Mouse (Mus musculus): Measurements from ENCODE around the gene Shb.

Shb gene

DNA sequence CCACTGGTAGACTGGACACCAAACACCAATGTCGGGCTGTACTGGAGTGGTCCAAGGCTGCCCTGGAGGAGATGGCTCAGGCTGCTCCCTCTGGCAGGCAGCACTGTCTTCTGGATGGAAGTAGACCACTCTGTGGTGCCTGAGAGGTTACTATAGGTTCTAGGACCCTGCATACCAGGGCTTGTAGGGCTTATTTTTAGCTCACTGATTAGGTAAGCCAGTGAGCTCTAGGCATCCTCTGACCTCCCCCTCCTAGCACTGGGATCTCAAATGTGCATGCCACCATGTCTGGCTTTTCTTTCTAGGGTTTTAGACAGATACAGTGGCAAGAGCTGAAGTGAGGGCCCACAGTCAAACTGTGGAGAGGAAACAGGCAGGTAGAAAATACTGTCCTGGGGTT, 24.8 kb downstream of the Shb start:
- in situ Hi-C loops (cut with MboI; ENCODE audit: unreplicated experiment in 2 of 2), result no loop called here

DNA sequence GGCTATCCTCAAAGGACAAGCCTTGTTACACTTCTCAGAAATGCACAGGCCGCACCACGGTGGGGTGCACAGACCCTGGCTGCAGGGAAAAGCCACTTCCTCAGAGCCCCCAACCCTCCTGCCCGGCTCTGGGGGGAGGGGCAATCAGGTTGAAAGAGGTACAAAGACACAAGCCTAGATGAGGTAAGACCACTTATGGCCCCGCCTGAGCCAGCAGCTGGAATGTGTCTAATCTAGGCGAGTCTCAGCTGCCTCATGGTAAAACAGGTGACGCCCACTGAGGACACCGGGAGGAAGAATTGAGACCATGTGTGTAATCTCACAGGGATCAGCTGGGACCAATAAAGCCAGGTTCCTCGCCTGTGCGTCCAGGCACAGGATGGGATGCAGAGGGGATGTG, 25.2 kb downstream of the Shb start:
- in situ Hi-C loops (cut with MboI; ENCODE audit: unreplicated experiment in 2 of 2), result no loop called here

DNA sequence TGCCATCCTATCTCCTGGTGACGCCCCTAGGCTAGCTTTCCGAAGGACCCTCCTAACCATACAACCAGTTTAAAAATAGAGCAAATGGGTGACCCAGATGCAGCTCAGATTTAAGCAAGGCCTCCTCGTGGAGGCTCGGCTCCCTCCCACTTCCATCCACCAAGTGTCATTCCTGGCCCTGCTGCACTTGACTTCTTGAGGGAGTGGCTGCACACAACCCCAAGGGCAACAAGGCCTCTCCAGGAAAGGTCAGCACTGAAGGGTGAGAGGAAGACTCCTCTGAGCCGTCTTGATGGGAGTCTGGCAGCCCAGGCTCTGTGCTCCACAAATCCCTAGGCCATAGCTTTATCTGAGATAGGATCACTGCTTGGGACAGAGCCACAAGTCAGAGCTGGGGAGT, 25.7 kb downstream of the Shb start:
- in situ Hi-C loops (cut with MboI; ENCODE audit: unreplicated experiment in 2 of 2), result no loop called here

DNA sequence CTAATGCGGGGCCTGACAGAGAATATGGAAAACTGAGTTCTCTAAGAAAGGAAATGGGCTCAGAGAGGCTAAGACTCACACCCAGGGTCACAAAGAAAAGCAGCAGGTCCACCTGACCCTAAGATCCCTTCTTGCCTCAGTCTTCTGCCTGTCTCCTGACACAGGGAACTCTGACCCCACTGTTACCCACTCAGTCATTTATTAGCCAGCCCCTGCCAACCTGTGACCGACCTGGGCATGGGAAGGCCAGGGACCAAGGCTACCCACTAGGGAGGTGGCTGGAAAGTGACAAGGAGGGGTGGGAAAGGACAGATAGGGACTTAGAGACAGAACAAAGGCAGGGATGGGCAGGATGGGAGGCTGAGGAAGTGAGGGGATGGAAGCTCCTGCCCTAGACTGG, 26.6 kb downstream of the Shb start:
- in situ Hi-C loops (cut with MboI; ENCODE audit: unreplicated experiment in 2 of 2), result no loop called here

DNA sequence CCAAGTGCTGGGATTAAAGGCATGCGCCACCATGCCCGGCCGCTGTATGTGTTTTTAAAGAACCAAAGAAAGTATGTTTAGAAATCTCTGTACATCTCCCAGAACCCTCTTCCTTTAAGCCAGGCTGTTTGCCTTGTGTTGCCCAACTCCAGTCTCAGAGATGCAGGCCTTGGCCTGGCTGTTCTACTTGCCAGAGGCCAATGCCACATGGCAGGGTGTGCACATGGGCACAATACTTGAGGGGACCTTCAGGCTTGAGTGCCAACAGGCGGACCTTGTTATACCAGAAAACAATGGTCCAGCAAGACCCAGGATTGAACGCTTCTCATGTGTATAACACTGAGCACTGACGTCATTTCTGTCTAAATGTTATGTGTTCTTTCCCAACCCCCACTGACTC, 27.1 kb downstream of the Shb start:
- in situ Hi-C loops (cut with MboI; ENCODE audit: unreplicated experiment in 2 of 2), result no loop called here

DNA sequence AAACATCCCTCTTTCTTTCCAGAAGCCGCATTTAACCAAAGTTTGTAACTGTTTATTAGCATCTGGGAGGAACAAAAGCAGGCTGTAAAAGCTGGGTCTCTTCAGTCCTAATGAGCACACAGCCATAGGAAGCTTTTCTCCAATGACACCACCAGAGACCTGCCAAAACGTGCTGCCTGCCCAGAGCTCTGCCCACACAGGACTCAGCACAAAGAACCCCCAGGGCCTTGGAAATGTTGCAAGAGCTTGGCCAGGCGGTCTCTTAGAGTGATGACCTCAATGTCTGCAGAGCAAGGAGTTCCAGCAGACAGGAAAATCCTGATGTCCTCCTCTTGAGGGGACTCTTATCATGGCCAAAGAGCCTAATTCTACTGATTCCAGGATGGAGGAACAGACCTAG, 28.5 kb downstream of the Shb start:
- in situ Hi-C loops (cut with MboI; ENCODE audit: unreplicated experiment in 2 of 2), result no loop called here

DNA sequence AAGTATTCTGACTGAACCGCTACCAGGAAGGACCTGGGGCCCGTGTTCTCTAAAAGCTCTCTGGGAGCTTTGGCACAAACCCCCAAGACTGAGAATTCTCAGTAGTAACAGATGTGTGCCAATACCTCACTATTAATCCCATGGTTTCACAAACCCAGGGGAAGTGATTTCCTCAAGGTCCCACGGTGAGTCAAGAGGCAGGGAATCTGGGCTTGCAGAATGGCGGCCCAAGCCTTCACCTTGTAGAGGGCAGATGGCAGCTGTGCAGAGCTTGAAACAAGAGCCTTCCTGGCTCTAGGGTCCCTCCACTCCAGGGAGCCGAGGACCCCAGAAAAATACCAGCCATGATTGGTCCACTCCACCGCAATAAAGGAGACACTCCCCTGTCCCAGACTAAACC, 28.9 kb downstream of the Shb start:
- in situ Hi-C loops (cut with MboI; ENCODE audit: unreplicated experiment in 2 of 2), result no loop called here

DNA sequence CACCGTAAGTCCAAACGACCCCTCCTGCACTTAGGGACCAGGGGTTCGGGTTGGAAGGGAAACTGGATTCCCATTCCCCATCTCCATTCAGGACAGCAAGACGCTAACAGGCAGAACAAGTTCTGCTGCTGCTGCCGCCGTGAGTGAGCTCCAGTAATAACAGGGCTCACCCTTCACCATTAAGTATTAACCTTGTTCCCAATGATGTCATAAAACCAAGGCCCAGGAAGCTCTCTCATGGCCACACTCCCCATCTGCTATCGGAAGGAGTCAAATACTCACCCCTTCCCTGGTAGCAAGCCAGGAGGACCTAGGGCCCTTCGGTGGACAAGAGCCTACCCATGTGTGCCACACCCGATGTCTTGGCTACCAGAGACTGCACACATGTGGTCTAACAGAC, 30.3 kb downstream of the Shb start:
- in situ Hi-C loops (cut with MboI; ENCODE audit: unreplicated experiment in 2 of 2), result no loop called here

DNA sequence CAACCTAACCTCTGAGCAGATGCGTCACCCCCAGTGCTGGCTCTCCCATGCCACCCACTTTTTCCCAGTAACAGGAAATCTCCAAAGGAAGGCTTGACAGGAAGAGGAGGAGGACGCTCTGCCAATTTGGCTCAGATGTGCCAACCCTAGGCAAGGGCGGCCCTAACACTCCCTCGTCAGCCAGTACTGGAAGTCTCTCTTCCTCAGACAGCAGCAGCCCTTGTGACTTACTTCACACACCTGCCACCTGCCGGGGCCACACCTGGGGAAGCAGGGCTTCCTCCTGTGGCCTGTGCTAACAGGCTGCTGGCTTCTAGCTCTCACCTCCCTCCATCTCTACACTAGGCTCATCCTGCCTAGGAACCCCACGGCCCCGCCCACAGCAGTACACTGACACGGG, 31.9 kb downstream of the Shb start:
- in situ Hi-C loops (cut with MboI; ENCODE audit: unreplicated experiment in 2 of 2), result no loop called here

DNA sequence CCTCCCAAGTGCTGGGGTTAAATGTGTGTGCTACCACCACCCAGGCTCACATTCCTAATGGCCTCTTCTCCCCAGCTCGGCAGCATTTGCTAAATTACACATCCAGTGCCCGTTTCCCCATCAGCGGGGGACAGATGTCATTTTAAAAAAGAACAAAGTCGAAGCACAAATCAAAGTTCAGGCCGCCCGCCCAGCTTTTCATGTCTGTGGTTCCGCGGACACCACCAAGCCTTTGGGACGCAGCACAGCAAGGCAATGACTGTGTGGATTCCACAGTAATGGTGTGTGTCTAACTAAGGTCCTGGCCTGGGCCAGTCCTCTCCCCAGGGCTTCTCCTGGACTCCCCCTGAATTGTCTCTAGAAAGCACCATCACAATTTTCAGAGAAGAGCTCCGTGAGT, 32.7 kb downstream of the Shb start:
- in situ Hi-C loops (cut with MboI; ENCODE audit: unreplicated experiment in 2 of 2), result no loop called here

DNA sequence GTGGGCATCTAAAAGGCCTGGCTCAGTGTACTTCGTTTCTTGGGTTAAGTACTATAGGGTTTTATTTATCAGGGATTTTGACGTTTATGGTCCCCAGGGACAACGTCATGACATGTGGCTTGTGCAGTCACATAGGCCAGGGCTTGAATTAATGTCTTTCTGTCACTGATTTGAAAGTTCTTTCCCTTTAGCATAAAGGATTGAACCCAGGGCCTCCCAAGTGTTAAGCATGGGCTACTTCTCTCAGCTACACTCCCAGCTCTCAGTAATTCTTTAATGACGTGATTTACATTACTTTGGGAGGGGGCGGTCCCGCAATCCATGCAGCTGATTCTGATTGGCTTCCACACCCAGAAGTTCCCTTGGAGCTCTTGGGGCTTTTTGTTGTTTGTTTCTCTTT, 33.2 kb downstream of the Shb start:
- in situ Hi-C loops (cut with MboI; ENCODE audit: unreplicated experiment in 2 of 2), result no loop called here

DNA sequence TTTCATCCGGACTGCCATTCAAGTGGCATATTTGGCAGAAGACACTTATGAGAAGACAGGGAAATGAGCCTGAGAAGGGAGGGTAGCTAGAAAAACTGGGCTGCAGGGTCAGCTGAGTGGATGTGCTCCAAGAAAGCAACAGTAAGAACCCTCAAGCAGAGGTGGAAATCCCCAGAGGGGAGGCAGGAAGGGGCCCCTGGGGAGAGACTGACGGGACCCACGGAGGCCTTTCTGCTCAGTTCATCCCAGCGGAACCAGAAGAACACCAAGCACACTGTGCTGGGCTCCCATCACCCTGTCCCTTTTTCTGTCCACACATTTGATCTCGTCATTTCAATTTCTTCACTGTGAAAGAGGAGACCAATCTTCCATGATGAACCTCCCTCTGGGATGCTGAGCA, 33.9 kb downstream of the Shb start:
- in situ Hi-C loops (cut with MboI; ENCODE audit: unreplicated experiment in 2 of 2), result no loop called here

DNA sequence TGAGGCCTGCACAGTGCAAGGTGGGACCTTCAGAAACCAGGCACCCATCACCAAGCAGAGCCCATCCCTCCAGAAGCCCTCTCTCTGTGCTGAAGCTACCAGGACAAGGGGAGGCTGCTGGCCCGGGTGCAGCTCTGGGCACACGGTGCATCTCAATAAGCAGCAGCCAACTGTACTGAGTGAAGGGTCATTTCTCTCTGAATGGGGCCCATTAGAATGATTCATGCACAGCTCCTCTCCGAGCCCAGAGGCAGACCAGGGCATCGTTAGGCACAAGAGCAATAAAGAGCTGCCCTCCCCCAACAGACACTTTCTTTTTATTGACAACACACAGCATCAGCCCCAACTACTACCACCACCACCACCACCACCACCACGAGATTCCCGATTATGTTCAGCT, 35.0 kb downstream of the Shb start:
- in situ Hi-C loops (cut with MboI; ENCODE audit: unreplicated experiment in 2 of 2), result no loop called here

DNA sequence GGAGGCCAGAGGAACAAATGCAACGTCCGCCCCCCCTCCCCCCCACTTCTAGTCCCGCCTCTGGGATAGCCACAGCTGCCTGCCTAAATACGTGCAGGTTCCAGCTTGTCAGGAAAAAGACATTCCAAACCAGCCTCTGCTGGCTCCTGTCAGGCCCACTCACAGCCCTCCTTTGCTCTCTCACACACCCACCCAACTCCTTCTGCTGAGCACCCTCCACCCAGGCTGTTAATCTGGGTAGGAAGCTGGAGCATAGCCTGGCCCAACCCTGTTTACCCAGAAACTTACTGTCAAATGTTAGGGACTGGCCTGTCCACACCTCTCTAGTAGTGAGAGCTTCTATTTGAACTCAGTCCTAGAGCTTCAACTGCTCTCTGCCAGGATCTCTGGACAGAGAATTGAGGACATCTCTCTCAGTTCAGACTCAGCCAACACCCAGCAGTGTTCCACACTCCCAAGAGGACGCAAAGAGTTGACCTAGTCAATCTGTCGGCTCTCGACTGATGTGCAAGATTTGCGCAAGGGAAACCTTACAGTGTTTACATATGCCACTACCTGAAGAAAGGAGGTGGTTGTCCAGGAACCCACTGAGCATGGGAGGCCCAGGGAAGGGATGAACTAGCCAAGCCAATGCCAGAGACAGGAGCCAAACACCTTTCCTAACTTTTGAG, 36.6 kb downstream of the Shb start:
- in situ Hi-C loops (cut with MboI; ENCODE audit: unreplicated experiment in 2 of 2), result no loop called here

DNA sequence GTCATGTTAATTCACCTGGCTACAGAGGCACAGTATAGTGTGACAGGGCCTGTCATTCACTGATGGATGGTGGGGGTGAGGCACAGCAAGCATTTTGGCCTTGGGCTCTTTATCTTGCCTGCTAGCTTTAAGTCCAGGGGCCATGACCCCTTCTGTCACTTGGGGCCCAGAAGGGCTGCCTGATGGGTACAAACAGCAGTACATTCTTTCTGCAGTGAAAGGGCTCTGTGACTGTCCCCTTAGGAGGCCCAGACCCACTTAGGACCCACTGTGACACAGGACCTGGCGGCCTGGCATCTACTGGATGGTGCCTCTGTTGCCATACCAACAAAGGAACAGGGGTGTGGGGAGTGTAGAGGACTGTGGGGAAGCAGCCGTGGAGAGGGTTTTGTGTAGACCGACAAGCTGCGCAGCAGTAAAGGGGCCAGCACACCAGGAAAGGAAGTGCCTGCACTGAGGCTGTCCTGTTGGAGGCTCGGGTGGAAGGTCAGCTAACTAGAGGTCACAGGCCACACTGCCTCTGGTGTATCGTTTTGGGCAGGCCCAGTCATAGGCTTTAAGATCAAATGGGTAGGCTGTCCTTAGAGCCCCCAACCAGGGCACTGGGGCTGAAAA, 38.4 kb downstream of the Shb start:
- in situ Hi-C loops (cut with MboI; ENCODE audit: unreplicated experiment in 2 of 2), result no loop called here

DNA sequence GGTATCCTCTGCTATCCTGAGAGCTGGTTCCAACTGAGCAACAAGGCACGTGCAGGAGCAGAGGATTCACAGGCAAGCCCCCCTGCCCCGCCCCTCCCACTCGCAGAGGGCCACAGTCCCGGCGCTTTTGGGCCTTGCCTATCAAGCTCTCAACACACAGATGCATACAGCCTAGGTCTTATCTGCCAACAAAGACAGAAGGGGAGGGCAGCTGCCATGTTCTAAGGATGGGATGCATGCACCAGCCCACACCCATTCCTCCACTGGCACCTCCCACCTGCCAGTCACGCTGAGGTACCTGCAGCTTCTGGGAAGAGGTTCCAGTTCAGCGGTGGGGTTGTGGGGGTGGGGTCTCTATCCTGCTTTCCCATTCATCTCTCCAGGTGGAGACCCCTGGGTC, 39.2 kb downstream of the Shb start:
- in situ Hi-C loops (cut with MboI; ENCODE audit: unreplicated experiment in 2 of 2), result no loop called here

DNA sequence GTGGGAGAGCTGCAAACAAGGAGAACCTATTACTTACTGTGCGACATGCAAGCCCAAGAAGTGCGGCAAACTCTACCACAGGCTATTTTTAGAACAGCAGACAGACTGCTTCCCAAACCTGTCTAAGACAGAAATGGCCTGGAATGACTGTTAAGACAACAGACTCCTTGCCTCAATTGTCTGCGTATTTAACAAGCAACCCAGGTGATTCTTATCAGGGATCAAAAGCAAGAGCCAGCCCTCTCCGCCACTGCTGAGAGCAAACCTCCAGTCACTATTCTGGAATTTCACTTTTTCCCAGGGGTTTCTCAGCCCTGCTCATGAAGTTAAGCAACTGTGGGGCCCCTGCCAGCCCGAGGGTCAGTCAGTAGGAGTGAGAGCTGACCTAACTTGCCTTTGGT, 39.6 kb downstream of the Shb start:
- in situ Hi-C loops (cut with MboI; ENCODE audit: unreplicated experiment in 2 of 2), result no loop called here

DNA sequence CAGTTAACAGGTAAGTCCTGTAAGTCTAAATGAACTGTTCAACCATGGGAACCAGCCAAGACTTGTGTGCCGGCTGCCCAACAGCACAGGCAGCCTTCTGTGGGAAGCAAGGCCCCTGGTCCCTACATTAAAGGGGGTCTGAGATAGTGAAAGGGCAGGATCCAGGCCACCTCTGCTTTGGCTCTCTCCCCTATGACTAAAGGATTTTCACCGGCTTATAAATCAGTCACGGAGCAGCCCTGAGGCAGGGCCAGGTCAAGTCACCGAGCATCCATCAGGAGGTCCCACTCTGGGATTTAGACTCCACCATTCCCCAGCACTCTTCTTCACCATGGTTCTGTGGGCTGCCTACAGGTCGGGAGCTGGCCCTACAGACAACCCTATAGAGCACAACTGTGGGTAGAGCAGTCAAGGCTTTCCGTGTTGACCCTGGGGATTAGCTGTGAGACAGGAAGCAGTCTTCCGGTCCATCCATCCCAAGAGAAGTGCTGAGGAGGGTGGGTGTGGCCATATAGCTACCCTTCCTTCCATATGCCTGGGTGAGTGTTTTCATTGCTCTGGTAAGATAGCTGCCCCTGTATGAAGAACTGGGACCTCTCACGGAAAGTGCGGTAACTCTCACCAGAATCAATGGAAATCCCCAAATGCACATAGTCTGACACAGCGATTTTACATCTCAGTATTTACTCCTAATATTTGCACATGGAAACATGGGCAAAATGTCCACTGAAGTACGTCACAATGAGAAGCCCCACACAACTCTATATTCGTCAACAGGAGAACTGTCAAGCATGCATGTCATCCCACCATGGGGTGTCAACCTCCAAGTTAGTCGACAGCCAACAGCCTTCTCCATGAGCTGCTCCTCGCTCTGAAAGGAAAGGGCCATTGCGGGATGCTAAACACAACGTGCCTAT, 40.3 kb downstream of the Shb start:
- in situ Hi-C loops (cut with MboI; ENCODE audit: unreplicated experiment in 2 of 2), result no loop called here

DNA sequence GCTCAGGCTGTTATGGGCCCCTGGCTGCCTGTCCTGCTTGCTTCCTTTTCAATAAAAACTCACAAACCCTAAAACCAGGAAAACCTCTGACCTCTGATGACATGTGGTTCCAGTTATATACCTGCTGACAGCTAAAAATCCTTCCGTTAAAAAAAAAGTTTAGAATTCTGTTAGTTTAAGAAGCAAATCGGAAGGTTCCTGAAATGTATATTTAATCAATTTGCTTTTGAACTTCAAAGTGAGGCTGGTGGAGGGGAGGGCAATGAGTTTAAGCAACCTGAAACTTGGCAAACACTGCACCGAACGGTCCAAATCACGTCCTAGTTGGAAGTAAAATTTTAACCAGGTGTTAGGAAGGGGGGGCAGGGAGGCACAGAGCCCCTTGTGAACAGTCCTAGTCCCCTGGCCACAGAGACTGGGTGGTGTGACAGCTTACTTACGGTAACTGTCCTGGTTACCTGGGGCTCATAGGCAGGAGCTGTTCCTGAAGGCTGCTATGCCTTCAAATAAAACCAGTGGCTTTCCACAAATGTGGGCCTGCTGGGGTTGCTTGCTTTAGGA, 41.1 kb downstream of the Shb start:
- in situ Hi-C loops (cut with MboI; ENCODE audit: unreplicated experiment in 2 of 2), result no loop called here

DNA sequence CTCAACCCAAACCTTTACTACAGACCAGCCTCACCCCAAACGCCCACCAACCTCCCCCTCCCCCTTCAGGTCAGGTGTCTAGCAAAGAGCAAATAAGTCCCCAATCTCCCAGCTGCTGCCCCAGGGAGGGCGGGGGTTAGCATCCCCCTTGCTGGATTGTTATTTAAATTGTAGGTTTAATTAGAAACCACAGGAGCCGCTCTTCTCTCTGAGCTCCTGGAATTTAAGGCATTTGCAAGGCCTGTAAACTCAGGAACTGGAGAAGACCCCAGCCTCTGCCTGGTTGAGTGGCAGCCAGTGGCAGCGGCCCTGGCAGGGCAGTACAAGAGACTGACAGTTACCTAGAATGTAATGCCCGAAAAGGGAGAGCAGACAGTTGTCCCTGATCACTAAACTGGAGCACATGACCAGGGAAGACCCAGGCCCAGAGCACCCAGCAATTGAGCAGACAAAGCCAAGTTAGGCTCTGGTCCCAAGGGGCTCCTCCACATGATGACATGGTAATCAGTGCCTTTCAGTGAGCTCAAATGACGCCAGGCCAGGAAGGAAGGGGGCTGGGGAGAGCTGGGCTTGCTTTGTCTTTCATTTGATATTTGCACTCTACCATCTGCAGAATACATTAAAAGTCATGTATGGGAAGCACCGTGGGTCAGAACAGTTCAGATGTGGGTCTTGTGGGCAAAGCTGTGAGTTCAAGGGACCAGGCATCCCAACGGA, 42.1 kb downstream of the Shb start:
- in situ Hi-C loops (cut with MboI; ENCODE audit: unreplicated experiment in 2 of 2), result no loop called here
